ENCODE assay signal across 11 mouse cellular contexts in genomic region chr10:75429522-75430146, GRCm38 (mm10). TPM values are rescaled to one million over a fixed set of nuclear protein-coding genes. Genes with fewer than 3 reads are reported as not detected.
DNase-seq lines count a peak whose midpoint lies in the region; ATAC-seq and TF ChIP-seq lines count a peak whose summit lies in the region.
"Had no signal": no experiment of that assay in that cellular context is flagged by ENCODE, and none has a peak within 500 bp of the region (broad histone marks: within the 10 kb centered on the region; RNA-seq: fewer than 3 reads in every experiment).

No protein-coding gene starts in this region.

- no peak overlapping the region for H3K9ac ChIP-seq in kidney, embryonic 16.5 days (replicated peaks; ENCODE audit: low read length)
- H3K9ac ChIP-seq in heart, embryonic 11.5 days (ENCODE audit: low read depth, low read length): no peak overlapping the region
- H3K9ac ChIP-seq: embryonic facial prominence, embryonic 15.5 days; midbrain, embryonic 13.5 days had no signal

- no peak for TF ChIP-seq POLR2A in bone marrow, adult 2 months (IDR thresholded peaks at IDR 0.05; ENCODE audit: borderline replicate concordance, control insufficient read depth, low read depth, low read length)

- WGBS in kidney, embryonic 16.5 days: 85% methylated on average over 7 of the region's 7 CpGs
- WGBS in bone marrow, adult 2 months: 18% methylated on average over 7 of the region's 7 CpGs
- WGBS in heart, embryonic 11.5 days (ENCODE audit: insufficient replicate concordance): 83% methylated on average over 7 of the region's 7 CpGs

- H3K27me3 ChIP-seq in kidney, embryonic 16.5 days (ENCODE audit: insufficient read depth, low read length): no peaks in the 10 kb centered on the region
- H3K27me3 ChIP-seq in splenic B cell, adult 2 months (ENCODE audit: control insufficient read depth, insufficient read depth, low read length, poor library complexity, severe bottlenecking): no peaks in the 10 kb centered on the region
- no peaks in the 10 kb centered on the region for H3K27me3 ChIP-seq in heart, embryonic 11.5 days (ENCODE audit: control insufficient read depth, insufficient read depth, low read length)
- H3K27me3 ChIP-seq: embryonic facial prominence, embryonic 15.5 days; midbrain, embryonic 13.5 days had no signal

- H3K9me3 ChIP-seq in kidney, embryonic 16.5 days (ENCODE audit: low read length): peaks cover 9% of the 10 kb centered on the region; the same call in 1 of the 2 replicates
- H3K9me3 ChIP-seq in heart, embryonic 11.5 days (replicated peaks; ENCODE audit: control insufficient read depth, low read length): 0 out of 2 replicates have a peak, but pooled peaks cover 3% of the 10 kb centered on the region
- H3K9me3 ChIP-seq: embryonic facial prominence, embryonic 15.5 days; midbrain, embryonic 13.5 days had no signal

- no peak for ATAC-seq in kidney, embryonic 16.5 days (ENCODE audit: low FRiP score, low TSS enrichment)
- no peak for ATAC-seq in heart, embryonic 11.5 days (replicated peaks; ENCODE audit: insufficient number of reproducible peaks, low FRiP score, low TSS enrichment)
- ATAC-seq: activated CD4-positive, CD25-positive, alpha-beta regulatory T cell, adult 4 months; midbrain, embryonic 13.5 days had no signal

- H3K4me2 ChIP-seq in kidney, embryonic 16.5 days (replicated peaks; ENCODE audit: low read depth, low read length): no peak overlapping the region
- H3K4me2 ChIP-seq in heart, embryonic 11.5 days: no peak overlapping the region
- H3K4me2 ChIP-seq: embryonic facial prominence, embryonic 15.5 days; midbrain, embryonic 13.5 days had no signal

- no peaks in the 10 kb centered on the region for H3K4me1 ChIP-seq in kidney, embryonic 16.5 days (ENCODE audit: insufficient read depth, low read length)
- H3K4me1 ChIP-seq in bone marrow, adult 2 months (ENCODE audit: control insufficient read depth, insufficient read depth, low read length): peaks cover 1% of the 10 kb centered on the region
- no peaks in the 10 kb centered on the region; the same call in 1 of the 2 replicates for H3K4me1 ChIP-seq in heart, embryonic 11.5 days (ENCODE audit: control insufficient read depth, insufficient read depth, low read length)
- H3K4me1 ChIP-seq: embryonic facial prominence, embryonic 15.5 days; midbrain, embryonic 13.5 days had no signal

- no peaks in the 10 kb centered on the region for H3K36me3 ChIP-seq in kidney, embryonic 16.5 days (ENCODE audit: insufficient read depth, low read length)
- no peaks in the 10 kb centered on the region for H3K36me3 ChIP-seq in splenic B cell, adult 2 months (ENCODE audit: control insufficient read depth, insufficient read depth, low read length, poor library complexity, severe bottlenecking)
- no peaks in the 10 kb centered on the region for H3K36me3 ChIP-seq in heart, embryonic 11.5 days (ENCODE audit: control insufficient read depth, insufficient read depth, low read length)
- H3K36me3 ChIP-seq: embryonic facial prominence, embryonic 15.5 days; midbrain, embryonic 13.5 days had no signal

- H3K27ac ChIP-seq in kidney, embryonic 16.5 days (ENCODE audit: low read length): peak overlapping the region; percentile 24; the same call in 1 of the 2 replicates
- peak overlapping the region; percentile 88 for H3K27ac ChIP-seq in bone marrow, adult 2 months (ENCODE audit: control insufficient read depth, insufficient read depth, low read depth, low read length, poor library complexity)
- H3K27ac ChIP-seq in heart, embryonic 11.5 days (ENCODE audit: low read depth, low read length): no peak overlapping the region
- H3K27ac ChIP-seq: embryonic facial prominence, embryonic 15.5 days; midbrain, embryonic 13.5 days had no signal

- DNase-seq in kidney, adult 9 months: no peak
- peak; percentile 56 for DNase-seq in layer of hippocampus, adult 9-11 months
- peak; percentile 81 for DNase-seq in splenic B cell, adult 2 months (ENCODE audit: low read depth, low spot score)
- no peak for DNase-seq in ovary, adult 18-20 months (ENCODE audit: low spot score)
- DNase-seq: heart, postnatal 14 days had no signal

- H3K4me3 ChIP-seq in kidney, embryonic 16.5 days (ENCODE audit: low read length): no peak overlapping the region
- no peak overlapping the region for H3K4me3 ChIP-seq in bone marrow, adult 2 months (replicated peaks; ENCODE audit: control insufficient read depth, low read depth, low read length)
- H3K4me3 ChIP-seq in heart, embryonic 11.5 days (ENCODE audit: low read depth, low read length): no peak overlapping the region
- H3K4me3 ChIP-seq: embryonic facial prominence, embryonic 15.5 days; midbrain, embryonic 13.5 days had no signal

- TF ChIP-seq CTCF in bone marrow, adult 2 months (IDR thresholded peaks at IDR 0.05; ENCODE audit: control insufficient read depth, insufficient read depth, low read length): no peak

RNA-seq across cellular contexts. Expression of gene Upb1, which starts 28.7 kb away (rescaled TPM):
- 3.1 and 3.3 TPM in 2 replicates for polyA plus RNA-seq in kidney, embryonic 16.5 days (2015; fragmentation: Nextera tagmentation; extraction: Ambion mirVana)
- 1.5 and 3.2 TPM in 2 replicates for polyA plus RNA-seq in bone marrow, adult 2 months (2011; ENCODE audit: insufficient read depth, insufficient read length, low replicate concordance, missing spikeins)
- 0.39 and 0.46 TPM in 2 replicates for polyA plus RNA-seq in heart, embryonic 11.5 days (2014; fragmentation: Nextera tagmentation; extraction: Ambion mirVana)
- polyA plus RNA-seq: midbrain, embryonic 13.5 days had no signal

Comparison
In these comparisons a context has a peak if more than half of its experiments do, and no peak if none do; other contexts are left out.
1. DNase-seq: peak in layer of hippocampus, adult 9-11 months (single experiment) and splenic B cell, adult 2 months (single experiment); none in kidney, adult 9 months (single experiment) and ovary, adult 18-20 months (single experiment).